Mouse (Mus musculus): ENCODE measurements around the gene Rasd1. TPM values are rescaled to one million over a fixed set of nuclear protein-coding genes. Genes with fewer than 3 reads are reported as not detected.

Gene Rasd1
- total and polyA plus RNA-seq, 3 experiments: 0.06 TPM; not detected in 2

DNA sequence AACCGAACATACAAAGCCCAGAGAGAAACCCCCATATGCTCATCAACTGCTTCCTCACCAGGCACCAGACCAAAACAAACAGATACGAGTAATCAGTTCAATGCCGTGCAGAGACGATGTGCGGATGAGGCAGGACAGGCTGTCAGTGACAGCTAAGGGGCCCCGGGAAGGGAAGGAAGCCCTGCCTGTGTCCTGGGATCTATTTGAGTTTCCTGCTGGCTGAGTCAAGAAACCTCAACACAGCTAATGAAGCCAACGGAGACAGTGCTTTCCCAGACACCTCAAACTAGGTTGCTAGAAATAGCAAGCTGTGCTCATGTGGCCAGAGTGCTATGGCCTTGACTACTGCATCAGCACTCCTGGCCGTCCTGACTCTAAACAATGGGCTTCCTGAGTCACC is 26.6 kb upstream of the Rasd1 start:
- no peaks in the 10 kb centered on the region for H3K9me3 ChIP-seq (replicated peaks; ENCODE audit: insufficient read depth, low read length)
- H3K79me2 ChIP-seq (ENCODE audit: control insufficient read depth, insufficient read depth, low read length, poor library complexity): no peaks in the 10 kb centered on the region
- TF ChIP-seq NRF1 (IDR thresholded peaks at IDR 0.05; ENCODE audit: insufficient read depth, low read depth, low read length, poor library complexity, severe bottlenecking) (no peak), CHD1 (IDR thresholded peaks at IDR 0.05; ENCODE audit: low read depth, low read length) (no peak), RAD21 (IDR thresholded peaks at IDR 0.05; ENCODE audit: low read depth, low read length) (no peak), MYC (IDR thresholded peaks at IDR 0.05; ENCODE audit: low read depth, low read length) (no peak), GATA1 (IDR thresholded peaks at IDR 0.05; ENCODE audit: low read depth, low read length) (no peak), ZMIZ1 (IDR thresholded peaks at IDR 0.05; ENCODE audit: low read depth, low read length) (no peak), TBP (IDR thresholded peaks at IDR 0.05; ENCODE audit: low read depth, low read length) (no peak), USF2 (IDR thresholded peaks at IDR 0.05; ENCODE audit: borderline replicate concordance in 1 of 2, insufficient read depth in 1 of 2, low read depth in 1 of 2, low read length in 2 of 2) (no peak), MYB (IDR thresholded peaks at IDR 0.05; ENCODE audit: low read depth, low read length) (no peak)
- no peak overlapping the region for H3K27ac ChIP-seq (ENCODE audit: control insufficient read depth, low read depth, low read length)
- H3K36me3 ChIP-seq (ENCODE audit: control insufficient read depth in 1 of 2, insufficient read depth in 2 of 2, low read length in 2 of 2): no peaks in the 10 kb centered on the region
- no peaks in the 10 kb centered on the region for H3K27me3 ChIP-seq (ENCODE audit: control insufficient read depth in 1 of 2, insufficient read depth in 2 of 2, low read length in 2 of 2)
- no peaks in the 10 kb centered on the region for H3K4me1 ChIP-seq (ENCODE audit: control insufficient read depth in 1 of 2, insufficient read depth in 2 of 2, low read length in 2 of 2)
- no peak overlapping the region for H3K4me3 ChIP-seq (ENCODE audit: control insufficient read depth in 1 of 2, insufficient read depth in 1 of 2, low read depth in 2 of 2, low read length in 2 of 2)
- no peak for DNase-seq (ENCODE audit: low read depth, low spot score)
- H3K9ac ChIP-seq (ENCODE audit: control insufficient read depth, low read depth, low read length, poor library complexity, severe bottlenecking): no peak overlapping the region

DNA sequence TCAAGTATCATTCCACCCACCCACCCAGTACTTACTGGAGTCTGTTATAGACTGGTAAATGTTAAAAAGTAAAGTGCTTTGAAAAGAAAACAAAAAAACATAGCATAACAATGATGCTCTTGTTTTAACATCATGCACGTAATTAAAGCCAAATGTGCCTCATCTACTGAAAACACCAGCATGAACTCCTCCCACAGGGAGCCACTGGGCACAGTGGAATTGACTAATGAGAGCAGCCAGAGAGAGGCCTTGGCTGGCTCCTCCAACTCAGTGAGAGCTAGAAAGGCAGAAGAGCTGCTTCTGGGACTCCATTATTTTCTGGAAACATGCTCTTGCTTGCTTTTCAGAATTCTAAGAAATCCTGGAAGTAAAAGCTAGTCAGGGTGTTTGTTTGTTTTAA is 24.7 kb upstream of the Rasd1 start:
- no peaks in the 10 kb centered on the region for H3K27me3 ChIP-seq (ENCODE audit: control insufficient read depth in 1 of 2, insufficient read depth in 2 of 2, low read length in 2 of 2)
- no peaks in the 10 kb centered on the region for H3K4me1 ChIP-seq (ENCODE audit: control insufficient read depth in 1 of 2, insufficient read depth in 2 of 2, low read length in 2 of 2)
- no peak overlapping the region for H3K9ac ChIP-seq (ENCODE audit: control insufficient read depth, low read depth, low read length, poor library complexity, severe bottlenecking)
- H3K4me3 ChIP-seq (ENCODE audit: control insufficient read depth in 1 of 2, insufficient read depth in 1 of 2, low read depth in 2 of 2, low read length in 2 of 2): no peak overlapping the region
- no peaks in the 10 kb centered on the region for H3K79me2 ChIP-seq (ENCODE audit: control insufficient read depth, insufficient read depth, low read length, poor library complexity)
- TF ChIP-seq EP300 (IDR thresholded peaks at IDR 0.05; ENCODE audit: low read depth in 1 of 2, low read length in 2 of 2) (no peak), MAFK (IDR thresholded peaks at IDR 0.05; ENCODE audit: borderline replicate concordance, low read depth, low read length) (no peak), E2F4 (IDR thresholded peaks at IDR 0.05; ENCODE audit: borderline replicate concordance, low read depth, low read length) (no peak), TBP (IDR thresholded peaks at IDR 0.05; ENCODE audit: low read depth, low read length) (no peak), CTCF (IDR thresholded peaks at IDR 0.05 in 2 of 3, conservative IDR thresholded peaks at IDR 0.05 in 1 of 3; ENCODE audit: control insufficient read depth in 1 of 3, insufficient read depth in 1 of 3, low read depth in 2 of 3, low read length in 3 of 3, poor library complexity in 1 of 3, severe bottlenecking in 1 of 3) (no peak), TAL1 (IDR thresholded peaks at IDR 0.05; ENCODE audit: low read length) (no peak), NRF1 (IDR thresholded peaks at IDR 0.05; ENCODE audit: insufficient read depth, low read depth, low read length, poor library complexity, severe bottlenecking) (no peak), CHD1 (IDR thresholded peaks at IDR 0.05; ENCODE audit: low read depth, low read length) (no peak), RCOR1 (IDR thresholded peaks at IDR 0.05; ENCODE audit: low read depth, low read length) (no peak), MXI1 (IDR thresholded peaks at IDR 0.05; ENCODE audit: low read depth, low read length) (no peak), USF1 (IDR thresholded peaks at IDR 0.05; ENCODE audit: low read depth, low read length) (no peak)
- no peaks in the 10 kb centered on the region for H3K36me3 ChIP-seq (ENCODE audit: control insufficient read depth in 1 of 2, insufficient read depth in 2 of 2, low read length in 2 of 2)
- no peak overlapping the region for H3K27ac ChIP-seq (ENCODE audit: control insufficient read depth, low read depth, low read length)
- no peaks in the 10 kb centered on the region for H3K9me3 ChIP-seq (replicated peaks; ENCODE audit: insufficient read depth, low read length)
- DNase-seq (ENCODE audit: low read depth, low spot score): no peak
